Mouse (Mus musculus): ENCODE results near the gene Olfr202. TPM values are rescaled to one million over a fixed set of nuclear protein-coding genes. Genes with fewer than 3 reads are reported as not detected.

The Olfr202 gene
- not detected for polyA plus RNA-seq (2015; fragmentation: Illumina TruSeq; extraction: RNeasy Lipid Tissue Mini Kit (QIAGEN cat#74804); ENCODE audit: insufficient read depth, low read depth, low replicate concordance)

GRCm38 (mm10) chr16:59286693-59287092 is at the start of gene Olfr202:
TSS of gene Olfr202 (minus strand) at chr16:59286793.

DNA sequence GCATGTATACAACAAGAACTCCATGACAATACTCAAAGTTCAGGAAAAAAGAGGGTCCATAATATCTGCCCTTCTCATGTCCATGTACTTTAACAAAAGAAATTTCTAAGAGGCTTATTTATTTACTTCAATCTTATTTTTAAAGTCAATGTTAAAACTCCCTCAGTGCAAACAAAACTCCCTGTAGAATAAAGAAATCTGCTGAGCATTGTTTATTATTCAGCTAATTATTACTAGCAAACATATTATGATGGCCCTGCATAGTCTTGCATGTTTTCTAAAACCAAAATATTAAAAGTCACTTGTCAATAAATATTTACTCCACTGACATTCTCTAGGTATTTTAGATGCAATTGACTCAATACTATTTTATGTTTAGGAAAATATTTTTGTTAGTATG is 44.4 kb upstream of the Olfr202 start, which contains the start of gene Olfr205:
Gene Olfr205, minus strand, starts transcription at position 101 of the 400 bp plus-strand sequence.

GRCm38 (mm10) chr16:59318148-59318547 is 31.6 kb upstream of the Olfr202 start, which contains the start of gene Olfr204:
TSS of gene Olfr204 (minus strand) at chr16:59318248.

DNA sequence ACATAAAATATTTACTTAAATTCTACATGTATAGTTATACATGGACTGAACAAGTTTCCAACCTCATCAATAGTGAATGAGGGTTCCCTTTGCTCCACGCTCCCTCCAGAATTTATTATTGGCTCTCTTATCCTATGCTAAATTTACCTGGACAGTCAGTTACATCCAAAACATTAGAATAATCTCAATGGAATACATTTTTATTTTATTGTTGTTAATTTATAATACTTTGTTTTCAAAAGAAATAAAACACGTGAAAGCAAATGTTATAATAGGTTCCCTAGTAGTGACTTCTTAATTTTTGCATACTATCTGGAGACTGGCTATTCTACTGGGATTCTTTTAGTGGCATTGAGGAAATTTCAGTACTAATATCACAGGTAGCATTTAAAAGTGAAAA is 12.0 kb upstream of the Olfr202 start, which contains the start of gene Olfr203:
Gene Olfr203, plus strand, starts transcription at position 301 of the 400 bp plus-strand sequence.

GRCm38 (mm10) chr16:59272532-59272931 is 14.1 kb downstream of the Olfr202 start, which contains the start of gene Olfr201:
TSS of gene Olfr201 (minus strand) at chr16:59272632.

Other genes starting within 250 kb of the Olfr202 start
- gene Olfr187, start 247.0 kb downstream of the Olfr202 start, polyA plus RNA-seq (2015; fragmentation: Illumina TruSeq; extraction: RNeasy Lipid Tissue Mini Kit (QIAGEN cat#74804); ENCODE audit: insufficient read depth, low read depth, low replicate concordance), result not detected
- gene Olfr190, start 208.8 kb downstream of the Olfr202 start, polyA plus RNA-seq (2015; fragmentation: Illumina TruSeq; extraction: RNeasy Lipid Tissue Mini Kit (QIAGEN cat#74804); ENCODE audit: insufficient read depth, low read depth, low replicate concordance), result not detected
- gene Olfr191, start 197.0 kb downstream of the Olfr202 start, polyA plus RNA-seq (2015; fragmentation: Illumina TruSeq; extraction: RNeasy Lipid Tissue Mini Kit (QIAGEN cat#74804); ENCODE audit: insufficient read depth, low read depth, low replicate concordance), result not detected
- not detected for gene Olfr193, start 174.9 kb downstream of the Olfr202 start, polyA plus RNA-seq (2015; fragmentation: Illumina TruSeq; extraction: RNeasy Lipid Tissue Mini Kit (QIAGEN cat#74804); ENCODE audit: insufficient read depth, low read depth, low replicate concordance)
- not detected for gene Olfr194, start 165.7 kb downstream of the Olfr202 start, polyA plus RNA-seq (2015; fragmentation: Illumina TruSeq; extraction: RNeasy Lipid Tissue Mini Kit (QIAGEN cat#74804); ENCODE audit: insufficient read depth, low read depth, low replicate concordance)
- not detected for gene Olfr195, start 139.7 kb downstream of the Olfr202 start, polyA plus RNA-seq (2015; fragmentation: Illumina TruSeq; extraction: RNeasy Lipid Tissue Mini Kit (QIAGEN cat#74804); ENCODE audit: insufficient read depth, low read depth, low replicate concordance)
- not detected for gene Olfr196, start 116.3 kb downstream of the Olfr202 start, polyA plus RNA-seq (2015; fragmentation: Illumina TruSeq; extraction: RNeasy Lipid Tissue Mini Kit (QIAGEN cat#74804); ENCODE audit: insufficient read depth, low read depth, low replicate concordance)
- gene Olfr198, start 83.3 kb downstream of the Olfr202 start, polyA plus RNA-seq (2015; fragmentation: Illumina TruSeq; extraction: RNeasy Lipid Tissue Mini Kit (QIAGEN cat#74804); ENCODE audit: insufficient read depth, low read depth, low replicate concordance), result not detected
- gene Olfr199, start 67.0 kb downstream of the Olfr202 start, polyA plus RNA-seq (2015; fragmentation: Illumina TruSeq; extraction: RNeasy Lipid Tissue Mini Kit (QIAGEN cat#74804); ENCODE audit: insufficient read depth, low read depth, low replicate concordance), result not detected
- gene Olfr201, start 14.2 kb downstream of the Olfr202 start, polyA plus RNA-seq (2015; fragmentation: Illumina TruSeq; extraction: RNeasy Lipid Tissue Mini Kit (QIAGEN cat#74804); ENCODE audit: insufficient read depth, low read depth, low replicate concordance), result not detected
- not detected for gene Olfr203, start 12.1 kb upstream of the Olfr202 start, polyA plus RNA-seq (2015; fragmentation: Illumina TruSeq; extraction: RNeasy Lipid Tissue Mini Kit (QIAGEN cat#74804); ENCODE audit: insufficient read depth, low read depth, low replicate concordance)
- not detected for gene Olfr204, start 31.5 kb upstream of the Olfr202 start, polyA plus RNA-seq (2015; fragmentation: Illumina TruSeq; extraction: RNeasy Lipid Tissue Mini Kit (QIAGEN cat#74804); ENCODE audit: insufficient read depth, low read depth, low replicate concordance)
- not detected for gene Olfr205, start 44.3 kb upstream of the Olfr202 start, polyA plus RNA-seq (2015; fragmentation: Illumina TruSeq; extraction: RNeasy Lipid Tissue Mini Kit (QIAGEN cat#74804); ENCODE audit: insufficient read depth, low read depth, low replicate concordance)
- not detected for gene Olfr206, start 62.5 kb upstream of the Olfr202 start, polyA plus RNA-seq (2015; fragmentation: Illumina TruSeq; extraction: RNeasy Lipid Tissue Mini Kit (QIAGEN cat#74804); ENCODE audit: insufficient read depth, low read depth, low replicate concordance)
- gene Olfr209, start 77.2 kb upstream of the Olfr202 start, polyA plus RNA-seq (2015; fragmentation: Illumina TruSeq; extraction: RNeasy Lipid Tissue Mini Kit (QIAGEN cat#74804); ENCODE audit: insufficient read depth, low read depth, low replicate concordance), result not detected
- not detected for gene Gabrr3, start 120.5 kb upstream of the Olfr202 start, polyA plus RNA-seq (2015; fragmentation: Illumina TruSeq; extraction: RNeasy Lipid Tissue Mini Kit (QIAGEN cat#74804); ENCODE audit: insufficient read depth, low read depth, low replicate concordance)
- gene Riox2, start 185.0 kb upstream of the Olfr202 start, polyA plus RNA-seq (2015; fragmentation: Illumina TruSeq; extraction: RNeasy Lipid Tissue Mini Kit (QIAGEN cat#74804); ENCODE audit: insufficient read depth, low read depth, low replicate concordance), result 5.4 TPM

Measured in pancreas, adult 10 weeks (tissue).